Mouse (Mus musculus) frontal cortex, postnatal 10 days (tissue): ENCODE data around the gene Nr1h5.

Experiments used
- DNase-seq, 2 experiments: peaks; one replicate each; pipeline ENCODE4 v3.0.0; 2022; ENCODE audit warnings: low spot score in 2 of 2, mixed read lengths in 1 of 2

Nr1h5 gene

GRCm38 (mm10) chr3:102964033-102964432, at the start of gene Nr1h5:
TSS of gene Nr1h5 (minus strand) at chr3:102964133.
- DNase-seq: no peak

- DNase-seq: no peak
These were observed 37.7 kb upstream of the Nr1h5 start for GRCm38 (mm10) chr3:103001595-103001994.

GRCm38 (mm10) chr3:102997591-102997990, 33.7 kb upstream of the Nr1h5 start:
- DNase-seq: no peak

- DNase-seq: no peak
These were observed 33.1 kb upstream of the Nr1h5 start for GRCm38 (mm10) chr3:102997036-102997435.

- DNase-seq: peak; percentile 87 to 91
These were observed 31.8 kb upstream of the Nr1h5 start, which contains the start of gene Sike1 for GRCm38 (mm10) chr3:102995605-102996321. TSS of gene Sike1 (plus strand) at chr3:102995708.

GRCm38 (mm10) chr3:102995233-102995604, 31.3 kb upstream of the Nr1h5 start:
- no peak for DNase-seq

- no peak for DNase-seq
These were observed 29.0 kb upstream of the Nr1h5 start for GRCm38 (mm10) chr3:102992936-102993335.

GRCm38 (mm10) chr3:102991041-102991440, 27.1 kb upstream of the Nr1h5 start:
- no peak for DNase-seq

GRCm38 (mm10) chr3:102980349-102980736, 16.4 kb upstream of the Nr1h5 start:
- DNase-seq: no peak

- peak in 1 of 2 experiments; percentile 24 for DNase-seq
These were observed 15.8 kb upstream of the Nr1h5 start for GRCm38 (mm10) chr3:102979550-102980348.

GRCm38 (mm10) chr3:102976906-102977305, 13.0 kb upstream of the Nr1h5 start:
- no peak for DNase-seq

- no peak for DNase-seq
These were observed 6.6 kb upstream of the Nr1h5 start for GRCm38 (mm10) chr3:102970508-102970907.

- no peak for DNase-seq
These were observed 6.1 kb upstream of the Nr1h5 start for GRCm38 (mm10) chr3:102970067-102970466.

- DNase-seq: no peak
These were observed 8.3 kb downstream of the Nr1h5 start for GRCm38 (mm10) chr3:102955596-102955995.

GRCm38 (mm10) chr3:102955143-102955542, 8.8 kb downstream of the Nr1h5 start:
- DNase-seq: no peak

GRCm38 (mm10) chr3:102954476-102954875, 9.5 kb downstream of the Nr1h5 start:
- DNase-seq: no peak

- DNase-seq: no peak
These were observed 17.1 kb downstream of the Nr1h5 start for GRCm38 (mm10) chr3:102946861-102947260.

GRCm38 (mm10) chr3:102946312-102946711, 17.6 kb downstream of the Nr1h5 start:
- no peak for DNase-seq

- no peak for DNase-seq
These were observed 25.8 kb downstream of the Nr1h5 start for GRCm38 (mm10) chr3:102938100-102938499.

- no peak for DNase-seq
These were observed 28.2 kb downstream of the Nr1h5 start, which contains the start of gene Sycp1 for GRCm38 (mm10) chr3:102935451-102936354. TSS of gene Sycp1 (minus strand) at chr3:102936100.

- DNase-seq: no peak
These were observed 64.8 kb downstream of the Nr1h5 start for GRCm38 (mm10) chr3:102899136-102899535.
